Mouse (Mus musculus): ENCODE measurements around the gene Gm14459.
"Not testable (repeated sequence)": the region's sequence is repeated elsewhere in the genome, so short reads cannot be mapped to it uniquely, and the experiment has no call there.

The Gm14459 gene

GRCm38 (mm10) chrX:8524854-8525253, at the start of gene Gm14459:
Gm14459 (minus strand) TSS chrX:8524954.
- DNase-seq, result no peak

GRCm38 (mm10) chrX:8548155-8548554, 23.4 kb upstream of the Gm14459 start, which contains the start of gene Ssxb6:
Ssxb6 (minus strand) TSS chrX:8548255.
- DNase-seq, result not testable (repeated sequence)

Data from right cerebral cortex, postnatal 25 days (tissue).